Mouse (Mus musculus): ENCODE measurements around the gene Hcrt.

Hcrt gene

DNA sequence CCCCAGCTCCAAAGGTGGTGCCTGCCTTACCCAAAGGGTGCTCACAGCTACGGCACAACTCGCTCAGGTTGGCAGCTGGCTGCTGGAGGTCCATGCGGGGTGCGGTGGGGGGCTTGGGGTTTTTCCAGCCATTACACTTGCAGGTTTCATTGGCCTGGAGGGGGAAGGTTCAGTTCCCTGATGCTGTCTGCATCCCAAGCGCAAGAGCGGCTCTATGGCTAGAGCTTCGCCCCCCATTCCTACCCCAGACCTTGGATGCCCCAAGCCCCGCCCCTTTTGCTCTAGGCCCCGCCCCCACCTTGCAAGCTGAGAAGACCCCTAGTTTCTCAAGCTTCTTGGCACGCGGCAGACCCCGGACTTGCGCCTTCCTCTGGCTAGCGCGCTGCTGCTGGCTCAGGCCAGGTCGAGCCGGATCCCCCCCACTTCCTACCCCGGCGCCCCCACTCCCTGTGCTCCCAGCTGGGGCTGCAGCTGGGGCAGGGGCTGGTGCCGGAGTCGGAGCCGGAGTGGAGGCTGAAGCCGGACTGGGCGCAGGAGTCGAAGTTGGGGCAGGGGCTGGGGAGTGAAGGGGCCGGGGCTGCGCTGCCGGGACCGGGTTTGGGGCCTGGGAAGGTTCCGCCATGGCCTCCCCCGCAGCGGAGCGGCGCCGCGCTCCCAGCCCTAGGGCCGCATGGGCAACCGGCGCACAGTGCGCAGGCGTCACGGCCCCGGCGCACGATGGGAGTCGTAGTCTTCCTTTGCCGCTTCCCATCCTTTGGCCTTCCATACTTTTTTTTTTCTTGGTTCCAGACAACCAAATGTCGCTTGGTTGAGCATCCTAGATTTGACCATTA lies 50.7 kb downstream of the Hcrt start, which contains the start of gene Kat2a:
Gene Kat2a, minus strand, starts transcription at position 683 of the 833 bp plus-strand sequence.
- DNase-seq (ENCODE audit: low spot score in 2 of 2) = peak; percentile 74 to 84
